Comparison of ENCODE assay signal across 8 mouse cellular contexts in the genomic region with DNA sequence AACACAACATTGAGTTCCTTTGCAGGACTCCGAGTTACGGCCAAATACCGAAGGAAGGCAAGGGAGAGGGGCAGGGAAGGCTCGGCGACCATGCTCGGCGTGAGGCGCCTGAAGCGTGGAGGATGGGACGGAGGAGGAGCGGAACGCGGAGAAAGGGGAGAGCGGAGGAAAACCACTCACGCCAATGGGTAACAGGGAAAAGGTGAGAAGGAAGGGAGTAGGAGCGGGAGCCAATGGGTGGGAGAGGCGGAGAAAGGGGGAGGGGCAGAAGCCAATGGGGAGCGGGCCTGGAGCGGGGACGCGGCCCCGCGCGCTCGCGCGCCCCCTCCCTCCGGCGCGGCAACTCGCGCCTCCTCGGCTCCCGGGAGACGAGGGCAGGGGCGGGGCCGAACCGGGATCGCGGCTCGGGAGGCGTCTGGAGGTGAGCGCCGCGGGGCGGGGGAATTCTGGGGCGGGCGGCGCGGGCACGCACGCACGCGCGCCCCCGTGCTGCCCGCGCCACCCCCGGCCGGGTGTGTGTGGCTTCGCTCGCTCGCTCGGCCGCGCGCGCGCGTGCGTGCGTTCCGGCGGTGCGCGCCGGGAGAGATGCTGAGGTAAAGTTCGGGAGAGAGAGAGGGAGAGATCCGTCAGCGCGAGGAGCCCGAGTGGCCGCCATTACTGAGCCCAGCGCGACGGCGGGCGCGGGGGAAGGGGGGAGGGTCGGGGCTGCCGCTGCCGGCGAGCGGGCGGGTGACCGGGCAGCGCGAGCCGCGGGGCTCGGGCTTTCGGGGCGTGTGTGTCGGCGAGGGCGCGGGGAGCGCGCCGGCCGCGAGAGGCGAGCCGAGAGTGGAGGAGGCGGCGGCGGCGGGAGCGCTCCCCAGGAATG. TPM values are rescaled to one million over a fixed set of nuclear protein-coding genes. Genes with fewer than 3 reads are reported as not detected.
DNase-seq lines count a peak whose midpoint lies in the region; ATAC-seq lines count a peak whose summit lies in the region.

A gene (plus strand): TSS at position 517 of the 865 bp plus-strand sequence.

- peak; percentile 96 to 98 for DNase-seq in adrenal gland, adult (ENCODE audit: inconsistent age in 2 of 2, low spot score in 1 of 2)
- DNase-seq in embryo, embryonic 10.5 days (ENCODE audit: low spot score) = peak; percentile 97
- DNase-seq in gastrocnemius, postnatal 14 days = peak; percentile 97
- DNase-seq in left cerebral cortex, postnatal 10 days (ENCODE audit: extremely low spot score in 1 of 2, low spot score in 2 of 2) = peak; percentile 94 to 99
- DNase-seq in right cerebral cortex, postnatal 25 days = peak; percentile 93
- DNase-seq in urinary bladder, postnatal 4 days (ENCODE audit: low spot score in 2 of 2) = peak; percentile 96

- intact Hi-C loops in gastrocnemius, postnatal 14 days (cut with DNase I; ENCODE audit: low total_unique reads) = loop anchor here (5.0 kb wide), 2 partner anchors 99 to 329 kb away; no protein-coding TSS in a partner anchor
- intact Hi-C loops in left cerebral cortex, postnatal 10 days (cut with DNase I) = loop anchor here (5.0 to 10.0 kb wide), 3 partner anchors 99 to 466 kb away; no protein-coding TSS in a partner anchor

- peak; percentile 56 for ATAC-seq in inflammation-experienced regulatory T-cells, adult 6 months
- ATAC-seq in megakaryocyte-erythroid progenitor cell, adult 5-6 weeks (replicated peaks; ENCODE audit: low FRiP score, low TSS enrichment, poor library complexity, severe bottlenecking) = peak; percentile 76

RNA-seq across cellular contexts. Expression of the gene that starts here (rescaled TPM):
- total RNA-seq in gastrocnemius, postnatal 14 days (2021) = 10 to 100 TPM; 29.6 to 30.0 TPM
- 10 to 100 TPM; 18.7 to 40.2 (median 38.0) TPM for polyA plus RNA-seq in inflammation-experienced regulatory T-cells, adult 6 months (2017; shearing (Covaris generic))
- total RNA-seq in left cerebral cortex, postnatal 10 days (2021) = 100 to 1,000 TPM; 105 to 107 TPM
- 12.0 and 12.4 TPM in 2 replicates for total RNA-seq in megakaryocyte-erythroid progenitor cell, adult 5-6 weeks (2014; fragmentation: Nextera tagmentation)
- 19.7 and 25.6 TPM in 2 replicates for total RNA-seq in megakaryocyte-erythroid progenitor cell, adult 5-6 weeks (2017)

Comparison
In these comparisons a context has a peak if more than half of its experiments do, and no peak if none do; other contexts are left out.
1. Peak in every context shown above with its lines: DNase-seq and ATAC-seq.